Mouse (Mus musculus): ENCODE data around the gene Bcl2l10. TPM values are rescaled to one million over a fixed set of nuclear protein-coding genes. Genes with fewer than 3 reads are reported as not detected.
"Not testable (repeated sequence)": the region's sequence is repeated elsewhere in the genome, so short reads cannot be mapped to it uniquely, and the experiment has no call there.

Gene Bcl2l10
- polyA plus RNA-seq, 2 experiments from 2014 or later = not detected

DNA sequence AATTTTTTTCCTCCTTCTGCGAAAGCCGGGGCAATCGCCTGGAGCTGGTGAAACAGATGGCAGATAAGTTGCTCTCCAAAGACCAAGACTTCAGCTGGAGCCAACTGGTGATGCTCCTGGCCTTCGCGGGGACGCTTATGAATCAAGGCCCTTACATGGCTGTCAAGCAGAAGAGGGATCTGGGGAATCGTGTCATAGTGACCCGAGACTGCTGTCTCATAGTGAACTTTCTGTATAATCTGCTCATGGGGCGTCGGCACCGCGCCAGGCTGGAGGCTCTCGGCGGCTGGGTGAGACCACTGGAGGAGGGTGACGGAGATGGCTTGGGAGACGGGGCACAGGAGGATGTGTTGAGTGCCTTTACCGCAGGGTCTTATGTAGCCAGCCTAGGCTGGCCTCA, 508 bp downstream of the Bcl2l10 start:
- no peak for ATAC-seq

DNA sequence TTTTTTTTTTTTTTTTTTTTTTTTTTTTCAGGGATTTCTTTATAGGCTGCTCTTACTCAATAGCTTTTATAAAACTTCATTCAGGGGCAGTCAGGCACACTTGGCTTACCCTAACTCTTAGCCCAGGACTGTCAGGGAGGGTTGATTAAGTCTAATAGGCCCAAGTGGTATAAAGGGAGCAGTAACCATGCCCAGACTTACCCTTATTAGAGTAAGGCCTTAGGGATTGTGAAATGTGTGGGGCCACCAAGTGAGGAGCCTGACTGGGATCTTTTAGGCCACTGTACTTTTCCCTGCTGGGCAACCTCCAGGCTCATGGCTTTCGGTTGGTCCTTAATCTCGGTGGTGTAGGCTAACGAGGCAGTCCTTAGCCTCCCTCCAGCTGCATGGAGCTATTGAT, 1.1 kb downstream of the Bcl2l10 start:
- ATAC-seq = no peak

DNA sequence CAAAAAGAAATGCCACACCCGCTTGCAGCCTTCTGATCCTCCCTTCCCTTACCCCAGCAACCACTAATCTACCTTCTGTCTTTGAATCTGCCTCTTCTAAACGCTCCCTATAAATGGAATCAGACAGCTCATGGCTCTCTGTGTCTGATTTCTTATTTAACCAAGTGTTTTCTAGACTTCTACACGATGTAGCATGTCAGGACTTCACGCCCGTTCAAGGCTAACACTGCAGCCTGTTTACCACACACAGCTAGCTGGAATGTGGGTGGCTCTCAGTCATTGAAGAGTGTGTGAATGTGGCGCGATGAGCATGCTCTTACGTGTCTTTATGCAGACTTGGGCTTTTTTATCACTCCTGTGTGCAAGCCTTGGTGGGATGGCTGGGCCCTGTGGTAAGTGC, 5.5 kb downstream of the Bcl2l10 start:
- ATAC-seq = no peak

DNA sequence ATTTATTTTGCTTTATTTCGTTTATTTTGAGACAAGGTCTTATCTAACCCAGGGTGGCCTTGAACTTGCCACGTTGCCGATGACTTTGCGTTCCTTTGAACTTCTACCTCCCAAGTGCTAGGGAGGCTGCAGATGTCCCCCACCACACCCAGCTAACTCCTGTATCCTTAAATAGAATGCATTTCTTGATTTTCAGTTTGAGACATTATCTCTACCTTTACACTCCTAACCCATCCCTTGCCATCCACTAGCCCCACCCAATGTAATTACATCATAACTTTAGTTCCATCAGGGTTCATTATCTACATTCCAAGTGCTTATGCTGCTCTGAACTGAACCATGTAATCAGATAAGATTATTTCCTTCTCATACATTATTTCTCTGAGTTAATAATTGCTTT, 8.2 kb downstream of the Bcl2l10 start:
- ATAC-seq = no peak

DNA sequence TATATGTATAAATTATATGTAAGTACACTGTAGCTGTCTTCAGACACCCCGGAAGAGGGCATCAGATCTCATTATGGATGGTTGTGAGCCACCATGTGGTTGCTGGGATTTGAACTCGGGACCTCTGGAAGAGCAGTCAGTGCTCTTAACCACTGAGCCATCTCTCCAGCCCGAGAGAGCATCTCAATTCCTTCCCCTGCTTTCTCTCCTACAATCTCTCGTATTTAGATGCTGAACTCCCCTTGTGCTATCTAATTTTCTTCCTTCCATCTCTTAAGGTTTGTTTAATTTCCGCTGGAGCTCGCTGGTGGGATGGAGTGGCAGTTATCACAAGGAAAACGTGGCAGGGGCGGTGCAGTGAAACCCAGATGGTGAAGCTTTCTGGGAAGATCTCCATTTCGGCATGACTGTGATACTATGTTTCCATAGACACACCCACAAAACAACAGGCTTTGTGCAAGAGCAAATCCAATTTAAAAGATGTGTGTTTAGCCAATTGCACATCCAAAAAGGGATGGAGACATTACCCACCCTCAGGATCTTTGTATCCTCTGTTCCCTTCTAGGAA, 9.6 kb downstream of the Bcl2l10 start:
- no peak for ATAC-seq

DNA sequence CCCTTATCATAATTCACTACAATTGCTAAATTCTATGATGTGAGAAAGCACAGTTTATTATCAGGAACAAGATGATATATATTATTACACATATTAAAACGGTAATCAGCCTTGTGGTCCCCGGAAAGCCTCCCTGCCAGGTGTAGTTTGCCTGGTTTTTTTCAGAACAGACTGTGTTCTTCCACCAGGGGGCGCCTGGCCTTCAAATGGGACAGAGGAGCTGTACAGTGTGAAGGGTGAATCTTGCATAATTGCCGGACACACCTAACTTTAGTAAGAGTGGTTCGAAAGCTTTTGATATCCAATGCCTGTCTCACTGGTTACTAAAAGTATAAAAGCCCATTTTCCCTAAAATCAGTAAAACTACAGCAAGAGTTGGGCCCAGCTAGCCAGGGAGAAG, 14.1 kb downstream of the Bcl2l10 start:
- peak; percentile 80 for ATAC-seq

DNA sequence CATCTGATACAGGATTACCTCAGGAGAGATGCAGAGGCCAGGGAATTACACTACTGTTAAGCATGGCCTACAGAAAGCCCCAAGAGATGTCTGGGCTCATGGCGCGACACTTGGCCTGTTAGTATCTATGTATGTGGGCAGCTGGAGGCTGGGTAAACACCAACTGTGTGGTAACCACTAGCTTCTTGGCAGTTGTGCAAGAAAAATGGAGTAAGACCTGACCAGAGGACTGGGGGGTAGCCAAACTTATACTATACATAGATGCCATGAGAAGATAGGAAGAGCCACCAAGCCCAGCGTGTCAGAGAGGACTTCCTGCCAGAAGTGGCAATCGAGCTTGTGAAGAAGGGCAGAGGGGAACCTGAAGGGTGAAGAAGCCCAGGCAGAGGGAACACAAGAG, 14.6 kb downstream of the Bcl2l10 start:
- no peak for ATAC-seq

DNA sequence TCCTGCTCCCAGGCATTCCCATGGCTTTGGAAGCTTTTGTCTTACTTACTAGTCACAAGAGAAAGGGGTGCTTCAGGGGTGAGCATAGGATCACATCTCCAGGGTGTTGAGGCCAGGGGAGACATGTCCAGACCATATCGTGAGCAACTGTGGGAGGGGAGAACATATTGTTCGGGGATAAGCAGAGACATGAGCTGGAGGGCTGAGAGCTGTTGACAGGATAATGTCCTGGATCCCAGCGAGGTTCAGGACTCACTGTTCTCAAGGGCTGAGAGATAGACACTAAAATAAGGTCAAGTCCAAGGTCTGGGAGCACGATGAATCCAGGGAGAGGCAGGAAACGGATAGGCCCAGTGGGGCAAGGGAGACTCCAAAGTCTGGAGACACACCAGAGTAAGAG, 15.4 kb downstream of the Bcl2l10 start:
- no peak for ATAC-seq

DNA sequence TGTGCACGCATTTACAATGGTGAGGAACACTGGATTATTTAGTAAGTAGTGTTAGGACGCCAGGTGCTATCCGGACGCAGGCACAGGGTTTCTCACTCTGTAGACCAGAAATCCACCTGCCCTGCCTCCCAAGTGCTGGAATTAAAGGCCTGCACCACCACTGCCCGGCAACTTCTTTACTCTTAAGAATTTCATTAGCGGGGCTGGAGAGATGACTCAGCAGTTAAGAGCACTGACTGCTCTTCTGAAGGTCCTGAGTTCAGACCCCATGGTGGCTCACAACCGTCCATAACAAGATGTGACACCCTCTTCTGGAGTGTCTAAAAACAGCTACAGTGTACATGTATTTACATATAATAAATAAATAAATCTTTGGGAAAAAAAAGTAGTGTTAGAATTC, 16.1 kb downstream of the Bcl2l10 start:
- not testable (repeated sequence) for ATAC-seq

DNA sequence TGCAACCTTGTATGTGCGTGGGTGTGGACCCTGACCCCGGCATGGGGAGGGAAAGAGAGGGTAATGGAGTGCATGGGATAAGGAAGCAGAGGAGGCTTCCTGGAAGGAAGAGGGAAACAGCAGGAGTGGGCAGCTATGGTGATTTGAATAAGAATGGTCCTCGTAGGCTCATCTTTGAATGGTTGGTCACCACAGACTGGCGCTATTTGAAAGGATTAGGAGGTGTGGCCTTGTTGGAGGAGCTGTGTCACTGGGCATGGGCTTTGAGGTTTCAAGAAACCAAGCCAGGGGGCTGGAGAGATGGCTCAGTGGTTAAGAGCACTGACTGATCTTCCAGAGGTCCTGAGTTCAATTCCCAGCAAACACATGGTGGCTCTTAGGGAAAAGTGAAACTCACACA, 17.6 kb downstream of the Bcl2l10 start:
- ATAC-seq = no peak

DNA sequence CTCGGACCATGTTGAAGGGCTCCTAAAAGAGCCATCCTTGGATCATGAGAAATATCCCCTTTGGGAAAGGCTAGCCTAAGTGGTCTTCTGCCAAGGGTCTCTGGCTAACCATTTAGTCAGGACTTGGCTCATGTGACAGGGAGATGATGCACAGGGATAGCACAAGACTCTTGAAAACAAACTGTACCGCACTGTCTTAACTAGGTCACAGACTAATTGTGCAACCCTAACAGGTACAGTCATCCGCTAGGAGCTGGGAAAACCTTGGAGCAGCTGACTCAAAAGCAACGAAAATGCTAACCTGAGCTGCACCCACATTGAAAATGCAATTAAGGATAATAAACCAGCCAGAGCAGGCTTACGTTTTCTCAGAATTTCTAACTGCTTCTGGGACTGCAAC, 18.6 kb downstream of the Bcl2l10 start:
- ATAC-seq = no peak

DNA sequence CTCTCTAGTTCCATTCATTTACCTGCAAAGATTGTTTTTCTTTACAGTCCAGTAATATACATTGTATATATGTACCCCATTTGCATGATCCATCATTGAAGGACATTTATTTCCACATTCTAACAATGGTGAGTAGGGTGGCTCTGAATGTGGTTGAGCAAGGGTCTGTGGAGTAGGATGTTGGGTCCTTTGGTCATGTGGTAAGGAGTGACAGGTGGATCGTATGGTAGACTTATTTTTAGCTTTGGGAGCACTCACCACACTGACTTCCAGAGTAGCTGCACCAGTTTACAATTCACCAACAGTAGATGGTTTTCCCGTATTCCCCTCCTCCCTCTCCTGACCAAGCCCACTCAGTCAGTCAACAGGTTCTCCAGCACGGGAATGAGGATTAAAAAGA, 21.2 kb downstream of the Bcl2l10 start:
- no peak for ATAC-seq

DNA sequence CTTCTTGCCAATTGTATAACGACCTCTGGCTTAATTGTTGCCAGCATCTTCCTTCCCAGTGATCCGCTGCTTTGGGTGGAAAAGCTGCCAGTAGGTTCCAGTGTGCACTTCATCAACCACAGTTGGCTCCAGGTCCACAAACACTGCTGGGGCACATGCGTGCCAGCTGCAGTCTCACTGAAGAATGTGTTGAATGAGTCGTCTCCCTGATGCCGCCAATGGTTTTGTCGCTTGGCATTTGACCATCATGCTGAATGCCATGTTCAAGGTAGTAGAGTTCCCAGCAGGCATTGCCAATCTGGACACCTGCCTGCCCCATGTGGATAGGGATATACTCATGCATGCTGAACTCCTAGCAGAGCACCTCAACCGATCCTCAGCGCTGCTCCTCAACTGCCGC, 28.0 kb downstream of the Bcl2l10 start:
- no peak for ATAC-seq

DNA sequence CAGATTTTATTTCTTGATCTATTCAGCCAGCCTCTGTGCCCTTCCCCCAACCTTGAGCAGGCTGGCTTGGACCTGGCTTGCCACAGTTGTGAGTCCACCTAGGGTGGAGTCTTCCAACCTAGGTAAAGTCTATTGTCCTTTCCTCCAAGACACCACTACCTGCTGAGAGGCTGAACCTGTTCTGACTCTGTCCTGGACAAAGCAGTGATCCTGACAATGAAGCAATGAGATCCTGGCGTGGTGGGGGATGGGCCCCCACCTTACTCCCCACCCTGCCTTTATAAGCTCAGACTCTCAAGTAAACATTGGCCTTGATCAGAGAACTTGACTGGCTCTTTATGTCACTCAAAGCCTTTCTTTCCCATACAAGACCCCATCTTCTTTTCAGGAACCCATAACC, 28.9 kb downstream of the Bcl2l10 start:
- ATAC-seq = no peak

DNA sequence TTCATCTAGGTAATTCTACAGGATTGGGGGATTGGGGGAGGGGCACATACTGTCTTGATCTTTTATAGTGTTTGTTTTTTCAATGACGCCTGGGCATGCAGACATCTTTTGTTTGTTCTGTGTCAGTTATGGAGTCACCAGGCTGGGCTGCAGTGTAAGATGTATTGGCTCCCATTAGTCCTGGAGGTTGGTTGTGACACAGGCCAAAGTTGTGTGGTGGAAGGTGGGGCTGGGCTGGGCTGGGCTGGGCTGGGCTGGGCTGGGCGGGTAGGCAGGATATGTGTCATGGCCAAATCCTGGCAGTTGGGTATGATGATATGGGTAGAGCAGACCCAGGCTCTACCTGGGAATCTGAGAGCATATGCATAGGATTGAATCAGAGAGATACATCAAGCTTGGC, 31.2 kb downstream of the Bcl2l10 start:
- ATAC-seq = no peak

DNA sequence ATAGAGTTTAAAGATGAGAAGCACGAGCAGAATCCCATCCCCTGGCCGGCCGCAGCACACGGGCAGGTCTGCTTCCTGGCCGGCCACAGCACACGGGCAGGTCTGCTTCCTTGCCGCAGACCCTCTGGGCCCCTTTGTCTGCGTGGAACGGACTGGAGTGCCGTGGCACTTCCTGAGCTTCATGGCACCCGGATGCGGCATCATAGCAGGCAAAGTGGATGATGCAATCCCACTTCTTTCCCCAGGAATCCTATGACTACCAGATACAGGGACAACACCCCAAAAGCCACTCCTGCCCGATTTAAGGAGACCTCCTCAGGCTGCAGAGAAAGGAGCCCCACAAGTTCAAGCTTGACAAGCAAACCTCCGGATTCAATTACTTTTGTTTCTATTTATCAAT, 35.3 kb downstream of the Bcl2l10 start:
- ATAC-seq = no peak

DNA sequence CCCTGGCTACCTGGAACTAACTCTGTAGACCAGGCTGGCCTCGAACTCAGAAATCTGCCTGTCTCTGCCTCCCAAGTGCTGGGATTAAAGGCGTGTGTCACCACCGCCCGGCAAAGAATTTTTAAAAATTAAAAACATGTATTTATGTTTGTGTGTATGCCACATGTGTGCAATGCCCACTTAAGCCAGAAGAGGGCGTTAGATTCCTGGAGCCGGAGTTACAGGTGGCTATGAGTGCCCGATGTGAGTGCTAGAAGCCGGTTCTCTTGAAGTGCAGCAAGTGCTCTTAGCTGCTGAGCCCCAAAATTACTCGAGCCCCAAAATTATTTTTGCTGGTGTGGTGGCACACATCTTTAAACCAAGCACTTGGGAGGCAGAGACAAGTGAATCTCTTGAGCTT, 36.2 kb downstream of the Bcl2l10 start:
- no peak for ATAC-seq

DNA sequence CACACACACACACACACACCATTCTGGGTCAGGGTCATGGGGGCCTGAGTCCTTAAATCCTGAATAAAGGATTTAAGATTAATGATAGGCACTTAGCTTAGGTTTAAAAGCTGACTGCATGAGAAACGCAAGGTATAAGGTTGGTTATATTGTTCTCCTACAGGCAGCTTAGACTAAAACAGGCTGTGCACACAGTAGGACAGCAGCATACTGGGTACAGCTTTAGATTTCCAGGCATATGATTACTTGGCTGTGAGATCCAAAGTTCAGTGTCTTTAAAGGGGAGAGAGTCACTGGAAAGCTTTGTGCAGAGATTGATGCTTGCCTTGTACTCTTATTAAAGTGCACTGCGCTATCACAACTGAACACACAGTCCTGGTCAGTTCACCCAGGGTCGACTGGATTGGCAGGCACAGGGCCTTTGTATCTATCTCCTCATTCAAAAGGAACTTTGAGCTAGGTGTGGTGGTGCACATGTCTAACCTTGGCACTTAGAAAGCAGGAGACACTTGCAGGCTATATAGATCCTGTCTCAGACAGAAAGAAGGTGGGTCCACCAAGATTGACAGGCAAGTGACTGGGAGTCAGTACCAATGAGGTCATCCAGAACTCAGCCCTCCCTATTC, 36.9 kb downstream of the Bcl2l10 start:
- no peak for ATAC-seq

DNA sequence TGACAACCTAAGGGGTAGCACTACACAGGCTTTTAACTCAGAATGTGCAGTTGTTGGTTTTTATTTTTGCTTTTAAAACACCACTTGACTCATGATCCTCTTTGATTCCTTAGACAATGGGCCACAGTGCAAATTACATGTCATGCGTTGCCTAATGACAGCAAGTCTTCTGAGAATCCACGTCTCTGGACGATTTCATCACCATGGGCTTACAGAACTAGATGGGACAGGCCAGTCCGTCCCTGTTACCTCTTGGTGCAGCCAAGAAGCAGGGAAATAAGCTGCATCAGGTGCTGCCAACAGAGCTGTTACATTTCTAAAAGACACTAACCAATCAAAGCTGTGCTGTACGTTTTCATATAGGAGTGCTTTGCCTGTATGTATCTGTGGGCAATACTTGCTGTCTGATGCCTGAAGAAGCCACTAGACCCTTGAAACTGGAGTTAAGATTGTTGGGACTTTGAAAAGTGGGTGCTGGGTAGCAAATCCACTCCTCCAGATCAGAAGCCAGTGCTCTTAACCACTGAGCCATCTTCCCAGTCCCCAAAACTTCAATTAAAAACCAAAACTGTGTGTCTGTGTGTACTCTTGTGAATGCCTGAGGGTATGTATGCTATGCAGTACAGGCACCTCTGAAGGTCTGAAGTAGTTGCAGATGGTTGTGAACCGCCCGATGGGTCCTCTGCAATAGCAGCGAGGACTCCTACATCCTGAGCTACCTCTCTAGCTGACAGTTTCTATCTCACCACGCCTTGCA, 37.8 kb downstream of the Bcl2l10 start:
- no peak for ATAC-seq

DNA sequence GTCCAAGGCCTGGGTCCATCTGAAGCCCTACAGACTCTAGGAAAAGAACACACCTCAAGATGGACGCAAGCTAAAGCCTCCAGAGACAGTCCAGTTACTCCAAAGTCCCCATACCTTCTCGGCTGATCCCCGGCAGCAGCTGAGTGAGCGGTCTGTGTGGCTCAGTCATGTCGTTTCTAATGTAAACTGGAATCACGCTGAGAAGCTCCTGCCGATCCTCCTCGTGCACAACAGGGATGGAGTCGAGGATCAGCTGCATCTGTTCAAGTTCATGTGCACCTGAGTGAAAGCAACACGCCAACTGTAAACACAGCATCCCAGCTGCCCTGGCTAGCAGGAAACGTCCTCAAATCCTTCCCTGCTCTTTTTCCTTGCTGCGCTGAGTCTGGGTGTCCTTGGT, 45.7 kb downstream of the Bcl2l10 start:
- no peak for ATAC-seq

DNA sequence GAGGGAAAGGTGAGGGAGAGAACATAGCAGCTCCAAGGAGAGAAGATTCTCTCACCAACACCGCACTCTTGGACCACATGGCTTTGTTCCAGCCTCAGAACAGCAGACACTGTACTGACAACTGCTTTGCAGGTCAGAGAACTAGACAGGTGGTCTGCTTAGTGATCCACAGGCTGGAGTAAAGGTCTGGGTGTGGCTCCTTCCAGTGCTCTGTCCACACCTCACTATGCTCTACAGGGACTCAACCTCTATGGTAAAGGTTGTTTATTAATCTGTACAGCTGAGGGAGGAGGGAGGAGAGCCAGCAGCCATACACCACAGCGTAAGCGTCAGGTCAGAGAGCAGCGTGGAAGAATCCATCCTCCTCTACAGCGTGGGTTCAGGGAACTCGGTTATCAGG, 48.4 kb downstream of the Bcl2l10 start:
- no peak for ATAC-seq

DNA sequence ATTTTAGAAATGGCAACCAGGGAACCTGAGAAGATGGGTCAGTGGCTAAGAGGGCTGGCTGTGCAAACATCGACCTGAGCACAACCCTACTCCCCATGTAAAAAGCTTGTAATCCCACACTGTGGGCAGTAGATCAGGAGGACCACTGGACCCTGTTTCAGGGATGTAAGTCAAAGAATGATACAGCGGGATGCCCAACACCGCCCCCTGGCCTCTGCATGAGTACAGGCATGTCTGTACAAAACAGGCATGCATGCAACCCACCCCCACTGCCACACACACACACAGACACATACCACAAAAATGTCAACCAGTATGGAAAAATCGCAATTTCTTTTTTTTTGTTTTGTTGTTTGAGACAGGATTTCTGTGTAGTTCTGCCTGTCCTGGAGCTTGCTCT, 51.5 kb downstream of the Bcl2l10 start:
- ATAC-seq = no peak

DNA sequence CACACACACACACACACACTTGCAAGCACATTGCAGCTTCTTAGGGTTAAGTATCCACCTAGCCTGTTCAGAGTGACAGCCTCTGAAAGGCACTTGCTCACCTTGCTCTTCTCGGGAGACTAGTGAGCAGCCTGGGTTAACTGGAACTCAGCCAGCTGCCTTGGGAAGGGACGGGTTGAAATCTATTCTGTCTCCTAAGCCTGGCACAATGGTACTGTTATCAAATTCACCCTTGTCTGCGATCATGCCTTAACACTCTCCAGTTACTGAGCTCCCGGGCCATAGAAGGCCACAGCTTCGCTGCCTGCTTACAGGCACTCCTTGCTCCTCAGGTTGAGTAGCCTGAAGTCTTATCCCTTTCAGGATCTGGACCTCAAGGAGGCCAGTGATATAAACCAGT, 53.1 kb downstream of the Bcl2l10 start:
- ATAC-seq = no peak
